Mouse (Mus musculus): ENCODE data around the gene Ndufs7. TPM values are rescaled to one million over a fixed set of nuclear protein-coding genes. Genes with fewer than 3 reads are reported as not detected.

Ndufs7 gene
- total RNA-seq (2023), result 80.4 to 105 TPM (median 90.1 TPM) in 4 replicates

GRCm38 (mm10) chr10:80248971-80249640, at the start of gene Ndufs7:
TSS of gene Ndufs7 (plus strand) at chr10:80249121.

GRCm38 (mm10) chr10:80226416-80227165, 22.3 kb upstream of the Ndufs7 start, which contains the start of gene Mum1:
TSS of gene Mum1 (plus strand) at chr10:80226434.

DNA sequence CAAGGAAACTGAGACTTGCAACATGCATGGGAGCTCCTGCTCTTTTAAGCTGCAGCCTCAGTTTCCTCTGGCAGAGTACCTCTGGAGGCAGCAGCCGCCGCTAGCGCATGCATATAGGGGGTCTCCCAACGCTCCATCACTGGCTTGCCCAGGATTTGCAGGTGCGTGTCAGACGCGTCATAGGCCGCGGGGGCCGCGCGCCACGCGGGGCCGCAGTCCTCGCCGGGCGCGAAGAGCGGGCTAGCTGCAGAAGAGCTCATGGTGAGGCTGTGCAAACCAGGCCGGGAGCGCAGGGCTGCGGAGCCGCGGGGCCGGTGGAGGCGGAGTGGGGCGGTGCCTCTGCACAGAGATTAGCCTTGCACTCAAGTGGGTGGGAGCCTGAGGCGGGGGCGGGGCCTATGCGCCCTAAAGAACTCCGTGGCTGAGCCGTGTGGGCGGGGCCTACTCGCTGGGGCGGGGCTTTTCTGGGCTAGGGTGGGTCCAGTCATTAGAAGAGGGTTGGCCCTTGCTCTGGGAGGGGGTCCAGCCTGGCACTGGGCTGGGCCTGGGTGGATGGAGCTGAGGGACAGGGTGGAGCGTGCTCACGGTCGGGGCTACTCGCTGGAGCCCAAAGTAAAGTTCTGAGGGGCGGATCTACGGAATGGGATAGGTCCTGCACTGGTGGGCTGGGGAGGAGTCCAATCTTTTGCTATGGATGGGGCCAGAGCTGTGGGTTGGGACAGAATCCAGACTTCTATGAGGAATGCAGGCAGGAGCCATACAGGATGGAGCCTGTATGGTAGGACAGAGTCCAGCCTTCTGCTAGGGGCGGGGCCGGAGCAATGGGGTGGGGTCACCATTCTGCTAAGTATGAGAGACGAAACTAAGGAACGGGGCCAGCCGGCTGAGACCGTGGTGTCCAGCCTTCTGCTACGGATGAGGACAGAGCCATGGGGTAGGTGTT, 12.0 kb downstream of the Ndufs7 start, which contains the start of the genes Gamt and Dazap1:
Gamt (minus strand) TSS at position 371 of the 943 bp plus-strand sequence.
Dazap1 (plus strand) TSS at position 845 of the 943 bp plus-strand sequence.

GRCm38 (mm10) chr10:80292251-80293146, 43.6 kb downstream of the Ndufs7 start, which contains the start of gene Rps15:
TSS of gene Rps15 (plus strand) at chr10:80292453.

GRCm38 (mm10) chr10:80295618-80296425, 46.9 kb downstream of the Ndufs7 start, which contains the start of gene Apc2:
TSS of gene Apc2 (plus strand) at chr10:80295977.

Other genes starting within 250 kb of the Ndufs7 start
- gene Arhgap45, start 232.5 kb upstream of the Ndufs7 start, total RNA-seq (2023), result 482 to 540 TPM (median 503 TPM) in 4 replicates
- 82.2 to 90.7 TPM (median 85.7 TPM) in 4 replicates for gene Polr2e, start 209.3 kb upstream of the Ndufs7 start, total RNA-seq (2023)
- 108 to 159 TPM (median 123 TPM) in 4 replicates for gene Gpx4, start 202.0 kb upstream of the Ndufs7 start, total RNA-seq (2023)
- 116 to 127 TPM (median 121 TPM) in 4 replicates for gene Sbno2, start 143.6 kb upstream of the Ndufs7 start, total RNA-seq (2023)
- 170 to 186 TPM (median 178 TPM) in 4 replicates for gene Stk11, start 133.3 kb upstream of the Ndufs7 start, total RNA-seq (2023)
- 168 to 193 TPM (median 182 TPM) in 4 replicates for gene Atp5d, start 110.5 kb upstream of the Ndufs7 start, total RNA-seq (2023)
- gene Cbarp, start 108.3 kb upstream of the Ndufs7 start, total RNA-seq (2023), result 7.3 to 8.8 TPM (median 7.8 TPM) in 4 replicates
- gene Midn, start 100.8 kb upstream of the Ndufs7 start, total RNA-seq (2023), result 142 to 170 TPM (median 154 TPM) in 4 replicates
- 214 to 244 TPM (median 231 TPM) in 4 replicates for gene Cirbp, start 83.1 kb upstream of the Ndufs7 start, total RNA-seq (2023)
- gene 1600002K03Rik, start 76.2 kb upstream of the Ndufs7 start, total RNA-seq (2023), result 12.6 to 18.2 TPM (median 14.1 TPM) in 4 replicates
- gene Efna2, start 69.6 kb upstream of the Ndufs7 start, total RNA-seq (2023), result not detected in 4 replicates
- 55.6 to 64.3 TPM (median 56.8 TPM) in 4 replicates for gene Mum1, start 22.7 kb upstream of the Ndufs7 start, total RNA-seq (2023)
- 1.7 to 2.7 TPM (median 2.4 TPM) in 4 replicates for gene Gamt, start 11.9 kb downstream of the Ndufs7 start, total RNA-seq (2023)
- gene Dazap1, start 12.4 kb downstream of the Ndufs7 start, total RNA-seq (2023), result 143 to 153 TPM (median 147 TPM) in 4 replicates
- 2,767 to 2,923 TPM (median 2,836 TPM) in 4 replicates for gene Rps15, start 43.3 kb downstream of the Ndufs7 start, total RNA-seq (2023)
- gene Apc2, start 46.9 kb downstream of the Ndufs7 start, total RNA-seq (2023), result 0.16 to 0.32 TPM (median 0.26 TPM) in 4 replicates
- 19.7 to 26.5 TPM (median 23.9 TPM) in 4 replicates for gene 2310011J03Rik, start 71.4 kb downstream of the Ndufs7 start, total RNA-seq (2023)
- 0.52 to 1.6 TPM (median 1.2 TPM) in 4 replicates for gene Pcsk4, start 80.4 kb downstream of the Ndufs7 start, total RNA-seq (2023)
- gene Reep6, start 80.8 kb downstream of the Ndufs7 start, total RNA-seq (2023), result 0.48 TPM in 1 of 4 replicates, not detected in the others
- not detected in 4 replicates for gene Adamtsl5, start 99.3 kb downstream of the Ndufs7 start, total RNA-seq (2023)
- gene Plk5, start 107.3 kb downstream of the Ndufs7 start, total RNA-seq (2023), result not detected in 4 replicates
- gene Mex3d, start 138.5 kb downstream of the Ndufs7 start, total RNA-seq (2023), result 6.8 to 10.3 TPM (median 7.9 TPM) in 4 replicates
- 92.0 to 97.5 TPM (median 95.4 TPM) in 4 replicates for gene Mbd3, start 150.4 kb downstream of the Ndufs7 start, total RNA-seq (2023)
- 62.3 to 65.7 TPM (median 62.6 TPM) in 4 replicates for gene Uqcr11, start 157.7 kb downstream of the Ndufs7 start, total RNA-seq (2023)
- 183 to 210 TPM (median 200 TPM) in 4 replicates for gene Tcf3, start 184.5 kb downstream of the Ndufs7 start, total RNA-seq (2023)
- gene Onecut3, start 245.7 kb downstream of the Ndufs7 start, total RNA-seq (2023), result not detected in 4 replicates